Mouse (Mus musculus) MEL (cell line): ENCODE results near the gene Llgl2.

ENCODE experiments used
- CTCF ChIP-seq, 3 experiments: IDR thresholded peaks in 2 of 3; conservative IDR thresholded peaks in 1 of 3; 2 replicates each; pipeline ENCODE4 v1.5.1; 2011 to 2012; ENCODE audit warnings: low read length in 3 of 3, low read depth in 2 of 3, mild to moderate bottlenecking in 2 of 3, improper control_type of control experiment in 1 of 3, inconsistent platforms in 1 of 3, mixed read lengths in 1 of 3, moderate library complexity in 1 of 3; ENCODE audit not compliant: control insufficient read depth in 1 of 3, insufficient read depth in 1 of 3, poor library complexity in 1 of 3, severe bottlenecking in 1 of 3
- EP300 ChIP-seq, 2 experiments: IDR thresholded peaks; 2 replicates each; pipeline ENCODE4 v1.6.1; 2011; ENCODE audit warnings: improper control_type of control experiment in 2 of 2, low read length in 2 of 2, low read depth in 1 of 2, mild to moderate bottlenecking in 1 of 2
- HCFC1 ChIP-seq: IDR thresholded peaks from 2 replicates; pipeline ENCODE4 v1.6.1; 2012; ENCODE audit warnings: low read depth, mild to moderate bottlenecking, inconsistent platforms, low read length, improper control_type of control experiment, moderate library complexity
- MEF2A ChIP-seq: IDR thresholded peaks from 2 replicates; pipeline ENCODE4 v1.6.1; 2014; ENCODE audit warnings: low read depth, mild to moderate bottlenecking, inconsistent platforms, low read length, improper control_type of control experiment; ENCODE audit not compliant: poor library complexity, insufficient replicate concordance, severe bottlenecking; ENCODE audit errors: extremely low read depth
- NELFE ChIP-seq: IDR thresholded peaks from 2 replicates; pipeline ENCODE4 v1.6.1; 2011; ENCODE audit warnings: low read depth, low read length, improper control_type of control experiment
- NRF1 ChIP-seq: IDR thresholded peaks from 2 replicates; pipeline ENCODE4 v1.6.1; 2014; ENCODE audit warnings: low read depth, mild to moderate bottlenecking, inconsistent platforms, low read length, improper control_type of control experiment, moderate library complexity; ENCODE audit not compliant: poor library complexity, insufficient read depth, severe bottlenecking
- POLR2A ChIP-seq, 2 experiments: IDR thresholded peaks; 2 replicates each; pipeline ENCODE4 v1.6.1; 2011 to 2012; ENCODE audit warnings: low read length in 2 of 2, mild to moderate bottlenecking in 2 of 2, control low read depth in 1 of 2, improper control_type of control experiment in 1 of 2, low read depth in 1 of 2, moderate library complexity in 1 of 2; ENCODE audit not compliant: control insufficient read depth in 1 of 2, insufficient read depth in 1 of 2, poor library complexity in 1 of 2
- TCF12 ChIP-seq: IDR thresholded peaks from 2 replicates; pipeline ENCODE4 v1.6.1; 2014; ENCODE audit warnings: low read depth, mild to moderate bottlenecking, inconsistent platforms, low read length, improper control_type of control experiment, moderate library complexity
- UBTF ChIP-seq: IDR thresholded peaks from 2 replicates; pipeline ENCODE4 v1.6.1; 2012; ENCODE audit warnings: low read depth, mild to moderate bottlenecking, inconsistent platforms, low read length, improper control_type of control experiment, moderate library complexity, borderline replicate concordance; ENCODE audit not compliant: insufficient read depth
- USF1 ChIP-seq: IDR thresholded peaks from 2 replicates; pipeline ENCODE4 v1.6.1; 2014; ENCODE audit warnings: low read depth, mild to moderate bottlenecking, inconsistent platforms, low read length, improper control_type of control experiment, moderate library complexity
- USF2 ChIP-seq, 2 experiments: IDR thresholded peaks; 2 replicates each; pipeline ENCODE4 v1.6.1; 2011 to 2012; ENCODE audit warnings: improper control_type of control experiment in 2 of 2, low read length in 2 of 2, borderline replicate concordance in 1 of 2, inconsistent platforms in 1 of 2, low read depth in 1 of 2, mild to moderate bottlenecking in 1 of 2; ENCODE audit not compliant: insufficient read depth in 1 of 2
- ZMIZ1 ChIP-seq: IDR thresholded peaks from 2 replicates; pipeline ENCODE4 v1.6.1; 2012; ENCODE audit warnings: low read depth, mild to moderate bottlenecking, inconsistent platforms, low read length, improper control_type of control experiment, moderate library complexity
- ZNF384 ChIP-seq: IDR thresholded peaks from 2 replicates; pipeline ENCODE4 v1.6.1; 2012; ENCODE audit warnings: low read depth, mild to moderate bottlenecking, inconsistent platforms, low read length, improper control_type of control experiment

DNA sequence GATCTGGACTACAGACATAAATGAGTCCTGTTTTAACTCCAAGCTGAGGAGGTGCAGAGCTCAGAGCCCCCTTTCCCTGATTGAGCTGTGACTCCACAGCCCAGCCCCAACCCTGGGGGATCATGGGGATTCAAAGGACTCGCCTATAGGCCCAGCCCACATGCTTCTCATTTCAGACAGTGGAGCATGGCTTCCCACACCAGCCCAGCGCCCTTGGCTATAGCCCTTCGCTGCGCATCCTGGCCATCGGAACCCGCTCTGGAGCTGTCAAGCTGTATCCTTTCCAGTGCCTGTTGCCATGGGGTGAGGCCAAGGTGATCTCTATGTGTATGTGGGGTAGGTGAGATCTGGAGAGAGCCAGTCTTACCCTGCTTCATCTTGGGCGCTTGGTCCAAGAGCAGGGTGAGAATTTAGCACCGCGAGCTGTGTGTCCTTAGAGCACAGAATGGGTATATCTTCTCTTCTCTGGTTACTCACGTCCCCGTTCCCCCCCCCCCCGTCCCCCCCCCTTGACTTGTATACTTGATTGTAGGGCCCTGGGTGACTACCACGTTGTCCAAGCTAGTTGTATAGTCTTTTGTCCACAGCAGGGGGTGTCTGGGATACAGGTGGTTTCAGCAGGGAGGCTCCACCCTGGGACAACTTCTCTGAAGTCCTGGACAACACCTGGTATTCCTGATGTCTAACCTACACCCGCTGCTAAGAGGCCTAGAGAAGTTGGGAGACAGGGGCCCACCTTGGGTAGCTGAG is 19.5 kb downstream of the Llgl2 start:
- TF ChIP-seq USF1, result no peak
- TF ChIP-seq MEF2A, result no peak
- no peak for TF ChIP-seq CTCF (IDR thresholded peaks at IDR 0.05 in 2 of 3, conservative IDR thresholded peaks at IDR 0.05 in 1 of 3; ENCODE audit: control insufficient read depth in 1 of 3, insufficient read depth in 1 of 3, low read depth in 2 of 3, low read length in 3 of 3, poor library complexity in 1 of 3, severe bottlenecking in 1 of 3)
- no peak for TF ChIP-seq USF2 (IDR thresholded peaks at IDR 0.05; ENCODE audit: borderline replicate concordance in 1 of 2, insufficient read depth in 1 of 2, low read depth in 1 of 2, low read length in 2 of 2)
- TF ChIP-seq TCF12, result no peak
- no peak for TF ChIP-seq EP300 (IDR thresholded peaks at IDR 0.05; ENCODE audit: low read depth in 1 of 2, low read length in 2 of 2)
- TF ChIP-seq HCFC1, result no peak
- no peak for TF ChIP-seq POLR2A (IDR thresholded peaks at IDR 0.05; ENCODE audit: control insufficient read depth in 1 of 2, insufficient read depth in 1 of 2, low read depth in 1 of 2, low read length in 2 of 2, poor library complexity in 1 of 2)
- no peak for TF ChIP-seq NELFE
- TF ChIP-seq ZMIZ1, result no peak
- no peak for TF ChIP-seq ZNF384
- TF ChIP-seq NRF1, result no peak
- TF ChIP-seq UBTF, result no peak
